In genomic region chr9:106890496-106891240, GRCm38 (mm10) we compare ENCODE assay signal across 8 mouse cellular contexts. TPM values are rescaled to one million over a fixed set of nuclear protein-coding genes. Genes with fewer than 3 reads are reported as not detected.
DNase-seq lines count a peak whose midpoint lies in the region; ATAC-seq and TF ChIP-seq lines count a peak whose summit lies in the region.

No protein-coding gene starts in this region.

- no peak for ATAC-seq in megakaryocyte, adult 5-6 weeks (ENCODE audit: poor library complexity, severe bottlenecking)
- no peak for ATAC-seq in intestine, postnatal 0 days
- no peak for ATAC-seq in midbrain, embryonic 13.5 days

- no peak for DNase-seq in layer of hippocampus, adult 18-20 months (ENCODE audit: low spot score in 2 of 2)
- no peak for DNase-seq in layer of hippocampus, postnatal 36 days
- DNase-seq in right cerebral cortex, adult 2 months (ENCODE audit: low spot score in 2 of 2), result no peak

- H3K4me2 ChIP-seq in intestine, postnatal 0 days (replicated peaks; ENCODE audit: low read depth), result peak overlapping the region; percentile 68
- H3K4me2 ChIP-seq in midbrain, embryonic 13.5 days (replicated peaks), result peak overlapping the region; percentile 85

- H3K4me1 ChIP-seq in megakaryocyte, embryonic 14.5 days, result peaks cover 66% of the 10 kb centered on the region
- peaks cover 9% of the 10 kb centered on the region for H3K4me1 ChIP-seq in embryonic fibroblast, embryonic 13.5 days (ENCODE audit: control insufficient read depth, insufficient read depth, low read length)
- 0 out of 2 replicates have a peak, but pooled peaks cover 9% of the 10 kb centered on the region for H3K4me1 ChIP-seq in intestine, postnatal 0 days (replicated peaks; ENCODE audit: control insufficient read depth, insufficient read depth, low read length)
- peaks cover 51% of the 10 kb centered on the region for H3K4me1 ChIP-seq in midbrain, embryonic 13.5 days (replicated peaks)

- peak overlapping the region; percentile 96 for H3K4me3 ChIP-seq in megakaryocyte, embryonic 14.5 days (replicated peaks)
- peak overlapping the region; percentile 93 for H3K4me3 ChIP-seq in embryonic fibroblast, embryonic 13.5 days (ENCODE audit: insufficient read depth, low read length)
- peak overlapping the region; percentile 79 for H3K4me3 ChIP-seq in intestine, postnatal 0 days (ENCODE audit: low read depth, low read length)
- peak overlapping the region; percentile 95 for H3K4me3 ChIP-seq in midbrain, embryonic 13.5 days (replicated peaks)

- peaks cover 2% of the 10 kb centered on the region for H3K27me3 ChIP-seq in megakaryocyte, embryonic 14.5 days (replicated peaks)
- H3K27me3 ChIP-seq in intestine, postnatal 0 days (replicated peaks; ENCODE audit: control insufficient read depth, insufficient read depth, low read length), result no peaks in the 10 kb centered on the region
- H3K27me3 ChIP-seq in midbrain, embryonic 13.5 days, result no peaks in the 10 kb centered on the region

- H3K36me3 ChIP-seq in megakaryocyte, embryonic 14.5 days (replicated peaks; ENCODE audit: low read length), result peaks cover 36% of the 10 kb centered on the region
- H3K36me3 ChIP-seq in intestine, postnatal 0 days (ENCODE audit: control insufficient read depth, insufficient read depth), result peaks cover 26% of the 10 kb centered on the region
- peaks cover 38% of the 10 kb centered on the region for H3K36me3 ChIP-seq in midbrain, embryonic 13.5 days

- no peak overlapping the region for H3K9ac ChIP-seq in intestine, postnatal 0 days (ENCODE audit: low read depth, low read length)
- H3K9ac ChIP-seq in midbrain, embryonic 13.5 days (replicated peaks), result peak overlapping the region; percentile 98

- no peak for TF ChIP-seq CTCF in embryonic fibroblast, embryonic 13.5 days (IDR thresholded peaks at IDR 0.05; ENCODE audit: borderline replicate concordance, insufficient read depth, low read length)
- no peak for TF ChIP-seq CTCF in intestine, postnatal 0 days (IDR thresholded peaks at IDR 0.05; ENCODE audit: low read depth)

- no peak overlapping the region for H3K27ac ChIP-seq in embryonic fibroblast, embryonic 13.5 days (ENCODE audit: insufficient read depth, low read length)
- no peak overlapping the region for H3K27ac ChIP-seq in intestine, postnatal 0 days (ENCODE audit: low read depth, low read length)
- H3K27ac ChIP-seq in midbrain, embryonic 13.5 days, result no peak overlapping the region

- no peak for TF ChIP-seq POLR2A in embryonic fibroblast, embryonic 13.5 days (IDR thresholded peaks at IDR 0.05; ENCODE audit: low read depth, low read length)

- 56% methylated on average over 8 of the region's 8 CpGs for WGBS in intestine, postnatal 0 days
- 72% methylated on average over 8 of the region's 8 CpGs for WGBS in midbrain, embryonic 13.5 days

- no peaks in the 10 kb centered on the region for H3K9me3 ChIP-seq in megakaryocyte, embryonic 14.5 days
- H3K9me3 ChIP-seq in intestine, postnatal 0 days (ENCODE audit: control insufficient read depth), result no peaks in the 10 kb centered on the region
- no peaks in the 10 kb centered on the region for H3K9me3 ChIP-seq in midbrain, embryonic 13.5 days

RNA-seq across cellular contexts. Expression of gene Manf, which starts 1.1 kb away (rescaled TPM):
- polyA plus RNA-seq in megakaryocyte, embryonic 14.5 days (2012; ENCODE audit: insufficient read depth, low replicate concordance), result 14.7 and 174 TPM in 2 replicates
- 220 and 229 TPM in 2 replicates for total RNA-seq in megakaryocyte, adult 5-6 weeks (2015)
- total RNA-seq in megakaryocyte, adult 5-6 weeks (2017), result 186 and 189 TPM in 2 replicates
- 290 and 304 TPM in 2 replicates for polyA plus RNA-seq in embryonic fibroblast, embryonic 13.5 days (2011; ENCODE audit: insufficient read length, low read depth, missing spikeins)
- 211 and 214 TPM in 2 replicates for polyA plus RNA-seq in intestine, postnatal 0 days (2015; fragmentation: Nextera tagmentation; extraction: Ambion mirVana)
- polyA plus RNA-seq in midbrain, embryonic 13.5 days (2015; fragmentation: Nextera tagmentation; extraction: Ambion mirVana), result 179 and 192 TPM in 2 replicates
- total RNA-seq in layer of hippocampus, adult 18-20 months (2021), result 100 to 1,000 TPM; 158 to 159 TPM
- total RNA-seq in layer of hippocampus, postnatal 36 days (2021), result 100 to 1,000 TPM; 152 to 209 TPM

RNA-seq across cellular contexts. Expression of gene Rbm15b, which starts 3.4 kb away (rescaled TPM):
- polyA plus RNA-seq in megakaryocyte, embryonic 14.5 days (2012; ENCODE audit: insufficient read depth, low replicate concordance), result 6.4 and 13.0 TPM in 2 replicates
- total RNA-seq in megakaryocyte, adult 5-6 weeks (2015), result 10.6 and 11.4 TPM in 2 replicates
- 13.6 and 14.1 TPM in 2 replicates for total RNA-seq in megakaryocyte, adult 5-6 weeks (2017)
- polyA plus RNA-seq in embryonic fibroblast, embryonic 13.5 days (2011; ENCODE audit: insufficient read length, low read depth, missing spikeins), result 36.8 and 43.6 TPM in 2 replicates
- 3.7 and 3.8 TPM in 2 replicates for polyA plus RNA-seq in intestine, postnatal 0 days (2015; fragmentation: Nextera tagmentation; extraction: Ambion mirVana)
- polyA plus RNA-seq in midbrain, embryonic 13.5 days (2015; fragmentation: Nextera tagmentation; extraction: Ambion mirVana), result 15.9 and 18.9 TPM in 2 replicates
- 10 to 100 TPM; 57.4 to 61.2 TPM for total RNA-seq in layer of hippocampus, adult 18-20 months (2021)
- total RNA-seq in layer of hippocampus, postnatal 36 days (2021), result 10 to 100 TPM; 48.6 to 57.0 TPM
